Comparison of ENCODE assay signal across 8 mouse cellular contexts in genomic region chr2:152111920-152112319, GRCm38 (mm10). TPM values are rescaled to one million over a fixed set of nuclear protein-coding genes. Genes with fewer than 3 reads are reported as not detected.
DNase-seq lines count a peak whose midpoint lies in the region; TF ChIP-seq lines count a peak whose summit lies in the region.

No protein-coding gene starts in this region.

- 4% methylated on average over 7 of the region's 7 CpGs for WGBS in lung, adult 2 months
- WGBS in olfactory bulb, adult 2 months: 8% methylated on average over 7 of the region's 7 CpGs

- H3K27ac ChIP-seq in layer of hippocampus, adult 2 months: peak overlapping the region; percentile 18; the same call in 1 of the 2 replicates
- no peak overlapping the region for H3K27ac ChIP-seq in olfactory bulb, adult 2 months (ENCODE audit: insufficient read depth, low read depth, low read length)

- peak; percentile 85 for DNase-seq in MEL-GATA-1-ER (ENCODE audit: extremely low read depth, low read depth)
- peak; percentile 90 for DNase-seq in cerebellum, adult 8-10 months
- DNase-seq in forelimb bud, embryonic 11.5 days (ENCODE audit: low read depth, low spot score): peak; percentile 96
- DNase-seq in heart, postnatal 4 days: peak; percentile 96
- peak; percentile 90 to 96 for DNase-seq in layer of hippocampus, adult 2 months (ENCODE audit: low spot score in 2 of 2)
- DNase-seq in lung, adult 2 months: peak; percentile 88
- DNase-seq in thymus, adult 18-20 months: peak; percentile 52

- H3K4me1 ChIP-seq in lung, adult 2 months (ENCODE audit: control insufficient read depth, insufficient read depth, low read length): no peaks in the 10 kb centered on the region
- H3K4me1 ChIP-seq in olfactory bulb, adult 2 months (ENCODE audit: control insufficient read depth, insufficient read depth, low read length): peaks cover 28% of the 10 kb centered on the region

- TF ChIP-seq CTCF in layer of hippocampus, adult 2 months (conservative IDR thresholded peaks at IDR 0.05): peak; percentile 100
- peak; percentile 100 for TF ChIP-seq CTCF in lung, adult 2 months (IDR thresholded peaks at IDR 0.05; ENCODE audit: insufficient read depth, low read length)
- peak; percentile 85 for TF ChIP-seq CTCF in olfactory bulb, adult 2 months (IDR thresholded peaks at IDR 0.05; ENCODE audit: insufficient read depth, low read depth, low read length)

- TF ChIP-seq POLR2A in lung, adult 2 months (IDR thresholded peaks at IDR 0.05; ENCODE audit: borderline replicate concordance, extremely low read depth, low read depth, low read length): no peak
- TF ChIP-seq POLR2A in olfactory bulb, adult 2 months (IDR thresholded peaks at IDR 0.05; ENCODE audit: insufficient read depth, low read depth, low read length): no peak

- no peak overlapping the region for H3K4me3 ChIP-seq in layer of hippocampus, adult 2 months
- H3K4me3 ChIP-seq in lung, adult 2 months (replicated peaks; ENCODE audit: extremely low read depth, low read depth, low read length): no peak overlapping the region
- H3K4me3 ChIP-seq in olfactory bulb, adult 2 months (ENCODE audit: insufficient read depth, low read depth, low read length): no peak overlapping the region

RNA-seq across cellular contexts. Expression of gene Srxn1, which starts 6.6 kb away (rescaled TPM):
- 1 to 10 TPM; 9.0 TPM for total RNA-seq in heart, postnatal 4 days (2021)
- 10 to 100 TPM; 76.0 to 80.6 TPM for total RNA-seq in layer of hippocampus, adult 2 months (2021)
- 47.3 and 54.8 TPM in 2 replicates for polyA plus RNA-seq in lung, adult 2 months (2012; rRNA removed)
- not detected in 2 replicates for polyA plus RNA-seq in olfactory bulb, adult 2 months (2012; ENCODE audit: insufficient read depth, insufficient read length, low replicate concordance, missing spikeins)

RNA-seq across cellular contexts. Expression of gene Scrt2, which starts 30.6 kb away (rescaled TPM):
- total RNA-seq in heart, postnatal 4 days (2021): not detected
- total RNA-seq in layer of hippocampus, adult 2 months (2021): 10 to 100 TPM; 24.4 to 25.4 TPM
- not detected in 2 replicates for polyA plus RNA-seq in lung, adult 2 months (2012; rRNA removed)
- polyA plus RNA-seq in olfactory bulb, adult 2 months (2012; ENCODE audit: insufficient read depth, insufficient read length, low replicate concordance, missing spikeins): not detected in 2 replicates

RNA-seq across cellular contexts. Expression of gene Tcf15, which starts 31.4 kb away (rescaled TPM):
- total RNA-seq in heart, postnatal 4 days (2021): 10 to 100 TPM; 29.6 to 38.0 TPM
- 1 to 10 TPM; 2.7 to 5.1 TPM for total RNA-seq in layer of hippocampus, adult 2 months (2021)
- polyA plus RNA-seq in lung, adult 2 months (2012; rRNA removed): 2.4 and 5.5 TPM in 2 replicates
- not detected in 2 replicates for polyA plus RNA-seq in olfactory bulb, adult 2 months (2012; ENCODE audit: insufficient read depth, insufficient read length, low replicate concordance, missing spikeins)

Comparison
In these comparisons a context has a peak if more than half of its experiments do, and no peak if none do; other contexts are left out.
1. RNA of gene Srxn1, which starts 6.6 kb away (total RNA-seq): 76.0 to 80.6 TPM in layer of hippocampus, adult 2 months; 9.0 TPM in heart, postnatal 4 days; every median in the first group is over 4 times any median in the second.
2. RNA of gene Scrt2, which starts 30.6 kb away (total RNA-seq): 24.4 to 25.4 TPM in layer of hippocampus, adult 2 months; not detected in heart, postnatal 4 days; every median in the first group is over 10 times any median in the second.
3. RNA of gene Tcf15, which starts 31.4 kb away (total RNA-seq): 29.6 to 38.0 TPM in heart, postnatal 4 days; 2.7 to 5.1 TPM in layer of hippocampus, adult 2 months; every median in the first group is over 4 times any median in the second.
4. Peak in every context shown above with its lines, with median percentiles within 50 percentile points of each other: DNase-seq and CTCF ChIP-seq.